Mouse (Mus musculus) CH12.LX (cell line): ENCODE data around the gene Sstr5. TPM values are rescaled to one million over a fixed set of nuclear protein-coding genes. Genes with fewer than 3 reads are reported as not detected.

Experiments
- DNase-seq: peaks from one replicate; pipeline ENCODE4 v3.0.0-alpha.2; 2013; ENCODE audit errors: extremely low read depth
- H3K27ac ChIP-seq: 2 replicates; pipeline ENCODE4 v1.5.1; 2012; ENCODE audit warnings: low read depth, mild to moderate bottlenecking, control low read depth, moderate library complexity; ENCODE audit not compliant: insufficient read depth
- H3K27me3 ChIP-seq: replicated peaks from 2 replicates; pipeline ENCODE3; 2012; ENCODE audit warnings: inconsistent platforms
- H3K36me3 ChIP-seq, 2 experiments: replicated peaks in 1 of 2; 2 replicates each; pipeline versions ENCODE3 to v1.6.1; 2012; ENCODE audit warnings: inconsistent platforms in 1 of 2, low read length in 1 of 2, mild to moderate bottlenecking in 1 of 2, mixed read lengths in 1 of 2, moderate library complexity in 1 of 2; ENCODE audit not compliant: control insufficient read depth in 1 of 2, insufficient read depth in 1 of 2
- H3K4me1 ChIP-seq, 2 experiments: 2 replicates each; pipeline ENCODE4 v1.6.1; 2012; ENCODE audit warnings: inconsistent platforms in 1 of 2, moderate library complexity in 1 of 2; ENCODE audit not compliant: insufficient read depth in 2 of 2, control insufficient read depth in 1 of 2
- H3K4me2 ChIP-seq: 2 replicates; pipeline ENCODE4 v1.6.1; 2012; ENCODE audit warnings: low read depth, mild to moderate bottlenecking, control low read depth; ENCODE audit not compliant: poor library complexity, insufficient read depth, severe bottlenecking
- H3K4me3 ChIP-seq, 3 experiments: fragments of 150-350 bp in 1 of 3; sonication (generic) in 1 of 3; replicated peaks in 1 of 3; 2 replicates each; pipeline versions ENCODE3 to v1.5.1; 2011 to 2012; ENCODE audit warnings: low read depth in 2 of 3, low read length in 2 of 3, mild to moderate bottlenecking in 2 of 3, moderate library complexity in 2 of 3, control low read depth in 1 of 3, improper control_type of control experiment in 1 of 3, inconsistent platforms in 1 of 3, mixed read lengths in 1 of 3; ENCODE audit not compliant: poor library complexity in 1 of 3
- H3K79me2 ChIP-seq: replicated peaks from 2 replicates; pipeline ENCODE4 v1.6.1; 2012; ENCODE audit warnings: mild to moderate bottlenecking, moderate library complexity; ENCODE audit not compliant: control insufficient read depth, poor library complexity, insufficient read depth, severe bottlenecking; ENCODE audit errors: extremely low read depth
- H3K9ac ChIP-seq: 2 replicates; pipeline ENCODE4 v1.6.1; 2012; ENCODE audit warnings: low read depth, mild to moderate bottlenecking, control low read depth, moderate library complexity; ENCODE audit not compliant: insufficient read depth
- H3K9me3 ChIP-seq: replicated peaks from 2 replicates; pipeline ENCODE3; 2012; ENCODE audit warnings: low read length, inconsistent platforms, mixed read lengths
- BHLHE40 ChIP-seq: IDR thresholded peaks from 2 replicates; pipeline ENCODE4 v1.6.1; 2011; ENCODE audit warnings: mild to moderate bottlenecking, low read depth, low read length, improper control_type of control experiment
- CHD1 ChIP-seq: IDR thresholded peaks from 2 replicates; pipeline ENCODE4 v1.6.1; 2012; ENCODE audit warnings: low read depth, low read length, improper control_type of control experiment, inconsistent platforms
- CTCF ChIP-seq, 2 experiments: IDR thresholded peaks in 1 of 2; conservative IDR thresholded peaks in 1 of 2; 2 replicates each; pipeline ENCODE4 v1.5.1; 2011 to 2012; ENCODE audit warnings: low read depth in 2 of 2, low read length in 2 of 2, improper control_type of control experiment in 1 of 2, inconsistent platforms in 1 of 2, mild to moderate bottlenecking in 1 of 2, moderate library complexity in 1 of 2
- ELF1 ChIP-seq: IDR thresholded peaks from 2 replicates; pipeline ENCODE4 v1.6.1; 2014; ENCODE audit warnings: low read depth, mild to moderate bottlenecking, inconsistent platforms, low read length, improper control_type of control experiment
- ETS1 ChIP-seq: conservative IDR thresholded peaks from 2 replicates; pipeline ENCODE4 v1.6.1; 2012; ENCODE audit warnings: low read depth, mild to moderate bottlenecking, inconsistent platforms, low read length, improper control_type of control experiment, moderate library complexity
- GABPA ChIP-seq: IDR thresholded peaks from 2 replicates; pipeline ENCODE4 v1.6.1; 2012; ENCODE audit warnings: low read depth, low read length, improper control_type of control experiment, inconsistent platforms; ENCODE audit not compliant: insufficient replicate concordance
- IRF4 ChIP-seq: IDR thresholded peaks from 2 replicates; pipeline ENCODE4 v1.6.1; 2014; ENCODE audit warnings: low read depth, mild to moderate bottlenecking, inconsistent platforms, low read length, improper control_type of control experiment
- JUN ChIP-seq: IDR thresholded peaks from 2 replicates; pipeline ENCODE4 v1.6.1; 2011; ENCODE audit warnings: low read depth, mild to moderate bottlenecking, low read length, improper control_type of control experiment, moderate library complexity; ENCODE audit not compliant: insufficient read depth
- KAT2A ChIP-seq: IDR thresholded peaks from 2 replicates; pipeline ENCODE4 v1.6.1; 2012; ENCODE audit warnings: low read length, improper control_type of control experiment, inconsistent platforms; ENCODE audit not compliant: insufficient replicate concordance
- MAZ ChIP-seq: IDR thresholded peaks from 2 replicates; pipeline ENCODE4 v1.6.1; 2012; ENCODE audit warnings: low read depth, mild to moderate bottlenecking, inconsistent platforms, low read length, improper control_type of control experiment, moderate library complexity
- NELFE ChIP-seq: IDR thresholded peaks from 2 replicates; pipeline ENCODE4 v1.6.1; 2011; ENCODE audit warnings: low read depth, low read length, improper control_type of control experiment
- PAX5 ChIP-seq: IDR thresholded peaks from 2 replicates; pipeline ENCODE4 v1.6.1; 2012; ENCODE audit warnings: low read length, inconsistent platforms, mixed read lengths
- POLR2A ChIP-seq: IDR thresholded peaks from 2 replicates; pipeline ENCODE4 v1.6.1; 2011; ENCODE audit warnings: low read depth, mild to moderate bottlenecking, improper control_type of control experiment, low read length
- POLR2AphosphoS2 ChIP-seq: IDR thresholded peaks from 2 replicates; pipeline ENCODE4 v1.6.1; 2011; ENCODE audit warnings: low read depth, low read length, improper control_type of control experiment
- RAD21 ChIP-seq: IDR thresholded peaks from 2 replicates; pipeline ENCODE4 v1.6.1; 2011; ENCODE audit warnings: low read depth, mild to moderate bottlenecking, low read length, improper control_type of control experiment, moderate library complexity
- RCOR1 ChIP-seq: conservative IDR thresholded peaks from 2 replicates; pipeline ENCODE4 v1.6.1; 2012; ENCODE audit warnings: low read depth, mild to moderate bottlenecking, inconsistent platforms, low read length, improper control_type of control experiment
- SMC3 ChIP-seq: IDR thresholded peaks from 2 replicates; pipeline ENCODE4 v1.6.1; 2011; ENCODE audit warnings: low read depth, low read length, improper control_type of control experiment
- TBP ChIP-seq: conservative IDR thresholded peaks from 2 replicates; pipeline ENCODE4 v1.6.1; 2011; ENCODE audit warnings: low read depth, low read length, improper control_type of control experiment
- TCF12 ChIP-seq: IDR thresholded peaks from 2 replicates; pipeline ENCODE4 v1.6.1; 2014; ENCODE audit warnings: low read depth, mild to moderate bottlenecking, inconsistent platforms, low read length, improper control_type of control experiment
- UBTF ChIP-seq: IDR thresholded peaks from 2 replicates; pipeline ENCODE4 v1.6.1; 2012; ENCODE audit warnings: low read depth, mild to moderate bottlenecking, inconsistent platforms, low read length, improper control_type of control experiment, moderate library complexity
- USF2 ChIP-seq: conservative IDR thresholded peaks from 2 replicates; pipeline ENCODE4 v1.6.1; 2011; ENCODE audit warnings: low read depth, low read length, improper control_type of control experiment
- ZMIZ1 ChIP-seq: IDR thresholded peaks from 2 replicates; pipeline ENCODE4 v1.6.1; 2012; ENCODE audit warnings: low read depth, mild to moderate bottlenecking, inconsistent platforms, low read length, improper control_type of control experiment
- dilution Hi-C: fragments of 300-500 bp; cut with MboI; formaldehyde crosslinking; loops from 2 replicates; pipeline ENCODE4 v1.14.3; 2020; ENCODE audit warnings: low sequenced_read_pairs; ENCODE audit not compliant: extremely low pct_unique_long_range_greater_than_20kb, extremely low pct_ligation_motif_present
- in situ Hi-C: fragments of 300-500 bp; cut with MboI; formaldehyde crosslinking; loops from 3 replicates; pipeline ENCODE4 v1.14.3; 2019; ENCODE audit warnings: low sequenced_read_pairs, low pct_ligation_motif_present, low pct_unique_long_range_greater_than_20kb, mixed read lengths
- polyA plus RNA-seq: library from polyadenylated mRNA; unstranded; fragments of >175 nt; gene quantifications from 2 replicates; pipeline ENCODE4 v1.2.1, GENCODE M21; 2012; ENCODE audit warnings: low read depth; ENCODE audit not compliant: insufficient read length
- total RNA-seq, 2 experiments: library from RNA; depleted of rRNA; stranded (reverse); fragments of 300-350 nt in 1 of 2; fragments of >200 nt in 1 of 2; gene quantifications; 2 replicates each; pipeline ENCODE4 v1.2.3; 2012 to 2014

The Sstr5 gene
- total and polyA plus RNA-seq, 3 experiments, result 0.35 to 1.9 (median 0.38) TPM

GRCm38 (mm10) chr17:25518144-25518543 lies 21.1 kb upstream of the Sstr5 start:
- no peak for TF ChIP-seq ETS1
- TF ChIP-seq ZMIZ1, result no peak
- TF ChIP-seq CTCF (conservative IDR thresholded peaks at IDR 0.05 in 1 of 2, IDR thresholded peaks at IDR 0.05 in 1 of 2; ENCODE audit: low read depth in 2 of 2, low read length in 2 of 2), result no peak
- TF ChIP-seq JUN, result no peak
- TF ChIP-seq GABPA, result no peak
- TF ChIP-seq BHLHE40, result no peak
- TF ChIP-seq SMC3, result no peak
- H3K4me1 ChIP-seq, result peaks cover 2 to 26% of the 10 kb centered on the region in 2 experiments; a peak in 3 of 4 replicates
- no peaks in the 10 kb centered on the region for H3K36me3 ChIP-seq
- H3K27me3 ChIP-seq, result peaks cover 39% of the 10 kb centered on the region
- DNase-seq, result no peak
- H3K9ac ChIP-seq, result no peak overlapping the region
- no peak overlapping the region for H3K4me3 ChIP-seq
- dilution Hi-C loops (no loop called here), in situ Hi-C loops (no loop called here)
- no peak overlapping the region for H3K4me2 ChIP-seq
- H3K79me2 ChIP-seq, result no peaks in the 10 kb centered on the region
- no peak overlapping the region for H3K27ac ChIP-seq
- no peaks in the 10 kb centered on the region for H3K9me3 ChIP-seq

GRCm38 (mm10) chr17:25516315-25516714 lies 19.2 kb upstream of the Sstr5 start:
- Histone ChIP-seq H3K9me3 (no peaks in the 10 kb centered on the region), H3K4me1 (peaks cover 0 to 26% of the 10 kb centered on the region in 2 experiments; a peak in 2 of 4 replicates), H3K9ac (no peak overlapping the region), H3K79me2 (no peaks in the 10 kb centered on the region), H3K27ac (no peak overlapping the region), H3K4me2 (no peak overlapping the region), H3K36me3 (no peaks in the 10 kb centered on the region), H3K4me3 (no peak overlapping the region), H3K27me3 (peaks cover 21% of the 10 kb centered on the region)
- in situ Hi-C loops (no loop called here), dilution Hi-C loops (no loop called here)
- no peak for TF ChIP-seq JUN
- no peak for TF ChIP-seq ETS1
- TF ChIP-seq POLR2A, result no peak
- no peak for TF ChIP-seq UBTF
- TF ChIP-seq KAT2A, result no peak
- no peak for TF ChIP-seq RCOR1
- TF ChIP-seq TBP, result no peak
- TF ChIP-seq NELFE, result no peak
- TF ChIP-seq ELF1, result no peak
- TF ChIP-seq IRF4, result no peak
- TF ChIP-seq USF2, result no peak
- TF ChIP-seq CHD1, result no peak
- no peak for TF ChIP-seq POLR2AphosphoS2
- no peak for TF ChIP-seq MAZ
- TF ChIP-seq CTCF (conservative IDR thresholded peaks at IDR 0.05 in 1 of 2, IDR thresholded peaks at IDR 0.05 in 1 of 2; ENCODE audit: low read depth in 2 of 2, low read length in 2 of 2), result no peak
- TF ChIP-seq RAD21, result no peak
- TF ChIP-seq TCF12, result no peak
- no peak for TF ChIP-seq PAX5
- DNase-seq, result no peak
